Mouse (Mus musculus) spleen, adult 2 months (tissue): Measurements from ENCODE around the gene Dnah2. TPM values are rescaled to one million over a fixed set of nuclear protein-coding genes. Genes with fewer than 3 reads are reported as not detected.
"Not testable (repeated sequence)": the region's sequence is repeated elsewhere in the genome, so short reads cannot be mapped to it uniquely, and the experiment has no call there.

Experiments
- DNase-seq, 2 experiments: peaks; one replicate each; pipeline versions ENCODE4 v3.0.0 to v3.0.0-alpha.2; 2012 to 2021; ENCODE audit warnings: low spot score in 2 of 2, low read depth in 1 of 2
- H3K27ac ChIP-seq: fragments of 200-500 bp; 2 replicates; pipeline ENCODE4 v1.5.1; 2012; ENCODE audit warnings: low read length, inconsistent platforms; ENCODE audit not compliant: insufficient read depth
- H3K27me3 ChIP-seq: fragments of 200-500 bp; 2 replicates; pipeline ENCODE4 v1.6.1; 2012; ENCODE audit warnings: mild to moderate bottlenecking, moderate library complexity, low read length, inconsistent platforms; ENCODE audit not compliant: control insufficient read depth, insufficient read depth
- H3K36me3 ChIP-seq: fragments of 200-500 bp; 2 replicates; pipeline ENCODE4 v1.6.1; 2012; ENCODE audit warnings: mild to moderate bottlenecking, low read length, inconsistent platforms; ENCODE audit not compliant: control insufficient read depth, insufficient read depth
- H3K4me1 ChIP-seq: fragments of 200-500 bp; 2 replicates; pipeline ENCODE4 v1.6.1; 2011; ENCODE audit warnings: inconsistent platforms; ENCODE audit not compliant: control insufficient read depth, insufficient read depth, insufficient read length
- H3K4me3 ChIP-seq: fragments of 200-500 bp; 2 replicates; pipeline ENCODE4 v1.5.1; 2011; ENCODE audit warnings: mild to moderate bottlenecking, inconsistent platforms; ENCODE audit not compliant: insufficient read depth, insufficient read length; ENCODE audit errors: extremely low read depth
- CTCF ChIP-seq: fragments of 200-500 bp; IDR thresholded peaks from 2 replicates; pipeline ENCODE4 v1.5.1; 2011; ENCODE audit warnings: mild to moderate bottlenecking, inconsistent platforms; ENCODE audit not compliant: insufficient read depth, insufficient read length, insufficient replicate concordance; ENCODE audit errors: extremely low read depth
- POLR2A ChIP-seq: fragments of 200-500 bp; IDR thresholded peaks from 2 replicates; pipeline ENCODE4 v1.6.1; 2011; ENCODE audit warnings: low read depth, low read length, inconsistent platforms
- whole genome bisulfite sequencing: fragments of 180-500 bp; shearing (Covaris S2); methylation state at CpG from one replicate; pipeline ENCODE4 v1.1.7; 2018; 5-methylcytosine and 5-hydroxymethylcytosine counted together
- polyA plus RNA-seq: library from polyadenylated mRNA; depleted of rRNA; stranded (reverse); fragments of >200 nt; gene quantifications from 2 replicates; pipeline ENCODE4 v1.2.3, GENCODE M21; 2012

The Dnah2 gene
- polyA plus RNA-seq, 1 experiment: 0.29 TPM

DNA sequence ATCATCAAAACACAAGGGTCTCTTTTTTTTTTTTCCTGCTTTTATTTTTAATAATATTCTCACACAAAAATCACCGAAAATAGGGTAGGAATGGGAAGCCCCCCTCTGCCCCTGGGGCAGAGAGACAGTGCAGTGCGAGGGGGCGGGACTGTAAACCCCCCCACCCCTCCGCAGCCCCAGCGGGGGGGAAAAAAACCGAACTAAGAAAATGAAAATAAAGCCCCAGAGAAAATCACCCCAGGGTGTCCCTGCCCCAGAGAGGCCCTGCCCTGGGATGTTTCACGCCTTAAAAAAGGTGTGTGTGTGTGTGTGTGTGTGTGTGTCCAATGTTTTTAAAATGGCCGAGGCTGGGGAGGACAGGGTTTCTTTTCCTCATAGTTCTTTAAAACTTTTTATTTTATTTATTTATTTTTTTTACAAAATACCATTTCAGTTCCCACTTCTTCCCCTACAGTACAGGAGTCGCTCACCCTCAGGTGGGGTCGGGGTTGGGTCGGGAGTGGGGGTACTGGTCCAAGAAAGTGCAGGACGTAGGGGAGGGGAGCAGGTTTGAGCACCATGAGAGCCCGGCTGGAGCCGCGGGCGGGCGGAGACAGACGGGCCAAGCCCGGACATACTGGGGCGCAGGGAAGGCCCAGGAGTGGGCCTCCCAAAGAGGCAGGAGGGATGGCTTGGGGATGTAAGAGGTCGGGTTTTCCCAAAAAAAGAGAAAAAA is 150.3 kb downstream of the Dnah2 start:
- 83% methylated on average over 21 of the region's 21 CpGs for WGBS
- TF ChIP-seq POLR2A (no peak), CTCF (no peak)
- no peak overlapping the region for H3K4me3 ChIP-seq

DNA sequence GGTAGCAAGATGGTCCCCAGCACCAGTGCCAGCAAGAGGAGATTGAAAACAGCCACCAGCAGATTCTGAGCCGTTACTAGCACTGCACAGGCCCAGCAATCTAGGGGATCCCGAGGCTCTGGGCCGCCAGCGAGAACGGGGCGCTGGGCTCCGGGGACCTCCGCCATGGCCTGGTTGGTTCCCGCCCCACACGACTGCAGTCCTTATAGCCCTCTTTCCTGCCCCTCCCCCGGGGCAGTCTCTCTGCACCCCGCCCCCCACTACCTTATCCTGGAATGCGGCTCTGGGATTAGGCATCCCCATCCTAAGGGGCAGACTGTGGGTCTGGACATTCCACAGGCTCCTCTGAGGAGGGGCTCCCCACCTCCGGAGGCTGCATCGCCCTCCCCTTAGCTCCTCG is 150.9 kb downstream of the Dnah2 start, which contains the start of gene Tmem88:
Gene Tmem88 (minus strand): TSS at position 176 of the 400 bp plus-strand sequence.
- Histone ChIP-seq H3K4me1 (peaks cover 7% of the 10 kb centered on the region; the same call in 1 of the 2 replicates), H3K27ac (no peak within 1 kb of the TSS; the same call in 1 of the 2 replicates), H3K4me3 (peak within 1 kb of the TSS; percentile 19; the same call in 1 of the 2 replicates), H3K36me3 (peaks cover 5% of the 10 kb centered on the region), H3K27me3 (no peaks in the 10 kb centered on the region)
- 74% methylated on average over 16 of the region's 16 CpGs for WGBS
- no peak for DNase-seq
- TF ChIP-seq CTCF: no peak
- no peak for TF ChIP-seq POLR2A

More for the DNA sequence above, 150.3 kb downstream of the Dnah2 start:
- Histone ChIP-seq H3K27ac (no peak overlapping the region), H3K36me3 (peaks cover 5% of the 10 kb centered on the region), H3K4me1 (peaks cover 7% of the 10 kb centered on the region; the same call in 1 of the 2 replicates), H3K27me3 (no peaks in the 10 kb centered on the region)
- DNase-seq: no peak

DNA sequence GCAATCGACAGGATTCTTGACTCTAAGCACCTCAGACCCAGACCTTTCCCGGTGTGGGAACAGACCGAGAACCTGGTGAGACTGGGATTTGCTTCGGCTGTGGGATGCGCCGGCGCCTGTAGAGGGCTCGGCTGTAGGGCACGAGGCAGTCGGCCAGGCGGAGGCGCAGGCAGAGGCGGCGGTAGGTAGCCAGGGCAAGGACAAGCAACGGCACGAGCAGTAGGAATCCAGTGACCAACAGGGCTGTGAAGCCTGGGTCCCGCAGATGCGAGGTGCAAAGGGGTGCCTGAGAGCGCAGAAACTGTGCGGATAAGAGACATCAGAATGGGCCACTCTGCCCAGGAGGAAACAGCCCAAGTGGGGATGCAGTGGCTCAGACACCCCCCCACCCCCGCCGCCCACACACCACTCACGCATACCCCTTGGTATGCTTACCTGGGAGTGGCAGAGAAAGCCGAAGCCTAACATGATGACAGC is 151.3 kb downstream of the Dnah2 start:
- WGBS: 79% methylated on average over 24 of the region's 24 CpGs
- no peak overlapping the region; the same call in 1 of the 2 replicates for H3K27ac ChIP-seq
- peak overlapping the region; percentile 19; the same call in 1 of the 2 replicates for H3K4me3 ChIP-seq
- no peak for TF ChIP-seq CTCF
- no peak for TF ChIP-seq POLR2A
- H3K4me1 ChIP-seq: peaks cover 7% of the 10 kb centered on the region; the same call in 1 of the 2 replicates
- peaks cover 5% of the 10 kb centered on the region for H3K36me3 ChIP-seq
- no peak for DNase-seq
- H3K27me3 ChIP-seq: no peaks in the 10 kb centered on the region

DNA sequence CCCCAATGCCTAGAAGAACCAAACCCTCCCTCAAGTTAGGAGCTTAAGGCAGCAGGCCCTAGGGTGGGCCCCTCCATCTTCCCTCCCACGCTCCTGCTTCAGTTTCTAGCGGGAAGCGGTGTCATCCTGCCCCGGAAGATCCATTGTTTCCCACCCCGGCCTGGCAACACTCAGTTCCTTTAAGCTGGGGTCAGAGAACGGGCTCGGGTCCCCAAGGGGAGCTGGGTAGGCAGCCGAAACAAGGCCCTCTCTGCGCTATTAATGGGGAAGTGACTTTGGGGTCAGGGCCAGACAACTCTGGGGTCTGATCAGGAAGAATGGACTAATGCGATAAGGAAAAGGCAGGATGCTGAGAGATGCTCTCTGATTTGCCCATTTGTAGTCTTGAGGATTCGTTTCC is 152.1 kb downstream of the Dnah2 start:
- DNase-seq: no peak
- H3K27ac ChIP-seq: 0 out of 2 replicates have a peak overlapping the region, but pooled peaks have one; percentile 24
- TF ChIP-seq POLR2A (no peak), CTCF (no peak)

DNA sequence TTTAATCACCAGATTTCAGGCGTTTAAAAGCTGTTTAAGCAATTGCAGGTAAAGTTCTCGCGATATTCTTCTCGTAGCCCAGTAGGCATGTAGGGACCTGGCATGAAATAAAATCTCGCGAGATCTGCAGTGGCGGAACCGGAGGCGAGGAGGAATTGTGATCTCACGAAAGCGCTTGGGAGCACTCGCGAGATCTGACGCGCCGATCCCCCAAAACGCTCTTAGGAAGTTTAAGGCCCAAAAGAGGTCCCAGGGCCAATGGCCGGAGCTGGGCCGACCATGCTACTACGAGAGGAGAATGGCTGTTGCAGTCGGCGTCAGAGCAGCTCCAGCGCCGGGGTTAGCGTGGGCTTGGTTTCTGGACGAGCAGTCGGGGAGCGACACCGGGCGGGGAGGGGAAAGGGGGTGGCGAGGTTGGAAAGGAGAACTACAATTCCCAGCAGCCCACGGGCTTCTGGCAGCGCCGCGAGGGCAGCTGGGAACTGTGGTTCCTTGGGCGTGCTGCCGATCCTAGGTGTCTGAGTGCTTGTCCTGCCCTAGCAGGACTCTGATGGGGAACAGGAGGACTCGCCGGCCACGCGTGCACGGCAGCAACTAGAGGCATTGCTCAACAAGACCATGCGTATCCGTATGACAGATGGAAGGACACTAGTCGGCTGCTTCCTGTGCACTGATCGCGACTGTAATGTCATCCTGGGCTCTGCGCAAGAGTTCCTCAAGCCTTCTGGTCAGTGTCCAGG is 153.1 kb downstream of the Dnah2 start:
- Histone ChIP-seq H3K36me3 (peaks cover 5% of the 10 kb centered on the region), H3K27me3 (no peaks in the 10 kb centered on the region), H3K4me3 (peak overlapping the region; percentile 83), H3K27ac (peak overlapping the region; percentile 97), H3K4me1 (peaks cover 4% of the 10 kb centered on the region; the same call in 1 of the 2 replicates)
- WGBS: 1% methylated on average over 48 of the region's 48 CpGs
- peak; percentile 91 to 99 for DNase-seq
- peak; percentile 24; the same call in 1 of the 2 replicates for TF ChIP-seq POLR2A
- TF ChIP-seq CTCF: no peak

More for the DNA sequence above, 152.1 kb downstream of the Dnah2 start:
- WGBS: 46% methylated on average over 11 of the region's 11 CpGs
- Histone ChIP-seq H3K27me3 (no peaks in the 10 kb centered on the region), H3K4me3 (peak overlapping the region; percentile 83; the same call in 1 of the 2 replicates), H3K4me1 (peaks cover 7% of the 10 kb centered on the region; the same call in 1 of the 2 replicates), H3K36me3 (peaks cover 5% of the 10 kb centered on the region)

DNA sequence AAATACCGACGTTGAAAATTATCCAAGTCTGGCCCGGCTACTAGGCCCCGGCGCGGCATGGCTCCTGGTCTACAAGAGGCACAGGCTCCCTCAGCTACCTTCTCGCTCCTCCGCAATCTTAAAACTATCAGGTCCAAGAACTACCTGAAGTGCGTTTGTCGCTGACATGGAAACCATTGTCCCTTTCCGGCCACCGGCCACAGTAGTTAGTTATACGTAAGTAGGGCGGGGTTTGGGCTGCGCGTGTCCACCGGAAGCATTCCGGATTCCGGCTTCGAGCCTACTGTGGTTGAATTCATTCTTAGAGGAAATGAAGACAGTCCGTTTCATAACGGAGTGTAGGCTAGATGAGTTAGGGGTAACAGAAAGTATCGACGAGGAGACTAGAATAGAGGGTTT is 153.7 kb downstream of the Dnah2 start, which contains the start of the genes Naa38 and Cyb5d1:
Gene Naa38 (plus strand): TSS at position 253 of the 399 bp plus-strand sequence.
Gene Cyb5d1 (minus strand): TSS at position 397 of the 399 bp plus-strand sequence.
- peak within 1 kb of the TSS; percentile 83 for H3K4me3 ChIP-seq
- H3K36me3 ChIP-seq, H3K4me1 ChIP-seq, H3K27me3 ChIP-seq: not testable (repeated sequence)
- peak within 1 kb of the TSS; percentile 97 for H3K27ac ChIP-seq
- under 1% methylated on average over 24 of the region's 24 CpGs for WGBS
- DNase-seq: peak in 1 of 2 experiments; percentile 86

DNA sequence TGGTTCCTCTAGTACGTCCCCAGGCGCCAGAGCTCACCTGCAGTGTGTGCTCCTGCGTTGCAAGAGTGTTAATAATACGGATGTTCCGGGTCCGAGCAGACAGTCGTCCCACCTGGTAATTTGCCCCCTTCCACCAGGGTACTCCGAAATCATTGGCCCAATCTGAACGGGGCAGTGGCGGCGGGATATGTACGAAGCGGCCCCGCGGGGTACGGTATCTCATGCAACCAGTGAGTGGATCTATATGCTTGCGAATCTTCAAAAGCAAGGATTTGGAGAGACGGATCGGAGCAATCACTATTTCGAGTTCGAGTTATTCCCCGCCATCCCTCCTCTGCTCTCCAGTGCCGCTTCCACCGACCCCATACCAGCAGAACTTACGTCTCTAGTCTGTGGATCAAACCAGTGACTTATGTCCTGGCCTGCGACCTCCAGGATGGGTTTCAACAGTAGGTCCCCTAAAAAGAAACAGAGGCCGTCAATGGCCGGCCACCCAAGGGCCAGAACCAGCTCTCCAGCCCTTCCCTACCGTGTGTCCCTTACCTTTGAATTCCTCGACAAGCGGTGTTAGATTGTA is 154.2 kb downstream of the Dnah2 start:
- peak overlapping the region; percentile 83 for H3K4me3 ChIP-seq
- DNase-seq, H3K36me3 ChIP-seq, H3K27me3 ChIP-seq, H3K4me1 ChIP-seq: not testable (repeated sequence)
- peak overlapping the region; percentile 97 for H3K27ac ChIP-seq
- 2% methylated on average over 31 of the region's 31 CpGs for WGBS
